Mouse (Mus musculus) intestine, postnatal 0 days (tissue): Measurements from ENCODE around the gene Tom1l2. TPM values are rescaled to one million over a fixed set of nuclear protein-coding genes. Genes with fewer than 3 reads are reported as not detected.
A peak's percentile ranks its signal among the peaks of the same experiment; 100 is the strongest.

ENCODE experiments used
- ATAC-seq: fragments of 200-750 bp; cut with Nextera tagmentation; 2 replicates; pipeline ENCODE4 v1.8.0; 2017; ENCODE audit warnings: mild to moderate bottlenecking, moderate TSS enrichment, moderate library complexity
- H3K27ac ChIP-seq: fragments of 300-500 bp; sonication (generic); 2 replicates; pipeline ENCODE4 v1.5.1; 2014; ENCODE audit warnings: mild to moderate bottlenecking, low read depth, low read length, moderate library complexity
- H3K27me3 ChIP-seq: fragments of 300-500 bp; sonication (generic); replicated peaks from 2 replicates; pipeline ENCODE4 v1.6.1; 2014; ENCODE audit warnings: low read length, mixed read lengths; ENCODE audit not compliant: control insufficient read depth, insufficient read depth
- H3K36me3 ChIP-seq: fragments of 300-500 bp; sonication (generic); 2 replicates; pipeline ENCODE4 v1.6.1; 2014; ENCODE audit warnings: mild to moderate bottlenecking, moderate library complexity; ENCODE audit not compliant: control insufficient read depth, insufficient read depth
- H3K4me1 ChIP-seq: fragments of 300-500 bp; sonication (generic); replicated peaks from 2 replicates; pipeline ENCODE4 v1.6.1; 2014; ENCODE audit warnings: antibody characterized with exemption, low read length, mixed read lengths; ENCODE audit not compliant: control insufficient read depth, insufficient read depth
- H3K4me2 ChIP-seq: fragments of 300-500 bp; sonication (generic); replicated peaks from 2 replicates; pipeline ENCODE4 v1.6.1; 2014; ENCODE audit warnings: low read depth, mild to moderate bottlenecking, moderate library complexity
- H3K4me3 ChIP-seq: fragments of 300-500 bp; sonication (generic); 2 replicates; pipeline ENCODE4 v1.5.1; 2014; ENCODE audit warnings: low read depth, low read length
- H3K9ac ChIP-seq: fragments of 300-500 bp; sonication (generic); 2 replicates; pipeline ENCODE4 v1.6.1; 2014; ENCODE audit warnings: mild to moderate bottlenecking, low read depth, low read length
- H3K9me3 ChIP-seq: fragments of 300-500 bp; sonication (generic); 2 replicates; pipeline ENCODE4 v1.6.1; 2016; ENCODE audit warnings: mixed run types; ENCODE audit not compliant: control insufficient read depth
- CTCF ChIP-seq: sonication (generic); IDR thresholded peaks from 2 replicates; pipeline ENCODE4 v1.5.1; 2016; ENCODE audit warnings: low read depth, mild to moderate bottlenecking, control low read depth, antibody characterized with exemption, moderate library complexity
- WGBS: fragments of 180-500 bp; shearing (Covaris S2); extraction: QIAGEN DNeasy Blood & Tissue Kit; methylation state at CpG from one replicate; pipeline ENCODE4 v1.1.7; 2014; 5-methylcytosine and 5-hydroxymethylcytosine counted together
- polyA plus RNA-seq: library from polyadenylated mRNA; unstranded; fragments of >200 nt; fragmentation: Nextera tagmentation; extraction: Ambion mirVana; gene quantifications from 2 replicates; pipeline ENCODE4 v1.2.1, GENCODE M21; 2015

Tom1l2 gene
- polyA plus RNA-seq, 1 experiment from 2014 or later: 29.6 TPM

DNA sequence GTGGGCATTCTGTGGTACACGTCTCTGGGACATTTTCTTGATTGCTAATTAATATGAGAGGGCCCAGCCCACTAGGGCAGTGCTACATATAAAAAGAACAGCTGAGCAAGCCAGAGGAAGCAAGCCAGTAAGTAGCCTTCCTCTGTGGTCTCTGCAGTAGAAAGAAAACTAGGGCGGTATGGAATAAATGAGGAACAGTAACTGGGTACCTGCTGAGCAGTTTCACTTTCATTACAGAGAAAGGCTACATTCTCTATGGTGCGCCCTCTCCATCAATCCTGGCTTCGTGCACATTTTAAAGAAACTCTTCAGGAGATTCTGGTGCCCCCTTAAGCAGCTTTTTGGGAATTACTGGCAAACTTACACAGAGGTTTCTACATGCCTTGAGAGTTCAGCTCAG is 47.1 kb downstream of the Tom1l2 start:
- H3K4me1 ChIP-seq: peaks cover 27% of the 10 kb centered on the region
- no peak for ATAC-seq
- no peak overlapping the region for H3K9ac ChIP-seq
- H3K4me2 ChIP-seq: no peak overlapping the region; the same call in 1 of the 2 replicates
- no peaks in the 10 kb centered on the region for H3K9me3 ChIP-seq
- 56% methylated on average over 4 of the region's 4 CpGs for WGBS
- no peak overlapping the region for H3K27ac ChIP-seq
- no peaks in the 10 kb centered on the region for H3K36me3 ChIP-seq
- no peak for TF ChIP-seq CTCF
- H3K4me3 ChIP-seq: no peak overlapping the region
- no peaks in the 10 kb centered on the region for H3K27me3 ChIP-seq

DNA sequence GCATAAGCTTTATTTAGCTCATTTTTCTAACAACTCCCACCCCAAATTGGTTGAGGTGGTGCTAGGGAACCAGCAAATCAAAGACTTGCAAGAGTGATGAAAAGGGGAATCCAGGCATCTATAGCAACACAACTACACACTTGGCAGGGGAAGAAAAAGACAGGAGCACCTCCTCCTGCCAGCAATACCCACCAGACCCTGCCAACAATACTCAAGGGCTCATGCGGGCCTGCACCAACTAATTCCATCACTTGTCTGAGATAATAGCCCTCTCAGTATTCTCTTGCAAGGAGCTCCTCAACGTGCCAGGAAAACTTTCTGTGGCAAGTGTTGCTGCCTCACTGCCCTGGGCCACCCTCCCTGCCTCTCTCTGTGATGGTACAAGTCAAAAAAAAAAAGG is 49.2 kb downstream of the Tom1l2 start:
- Histone ChIP-seq H3K9ac (no peak overlapping the region), H3K36me3 (no peaks in the 10 kb centered on the region), H3K4me3 (no peak overlapping the region), H3K27me3 (no peaks in the 10 kb centered on the region), H3K27ac (no peak overlapping the region), H3K4me1 (peaks cover 21% of the 10 kb centered on the region), H3K9me3 (no peaks in the 10 kb centered on the region), H3K4me2 (no peak overlapping the region)
- no peak for ATAC-seq
- 77% methylated on average over 2 of the region's 2 CpGs for WGBS
- no peak for TF ChIP-seq CTCF

DNA sequence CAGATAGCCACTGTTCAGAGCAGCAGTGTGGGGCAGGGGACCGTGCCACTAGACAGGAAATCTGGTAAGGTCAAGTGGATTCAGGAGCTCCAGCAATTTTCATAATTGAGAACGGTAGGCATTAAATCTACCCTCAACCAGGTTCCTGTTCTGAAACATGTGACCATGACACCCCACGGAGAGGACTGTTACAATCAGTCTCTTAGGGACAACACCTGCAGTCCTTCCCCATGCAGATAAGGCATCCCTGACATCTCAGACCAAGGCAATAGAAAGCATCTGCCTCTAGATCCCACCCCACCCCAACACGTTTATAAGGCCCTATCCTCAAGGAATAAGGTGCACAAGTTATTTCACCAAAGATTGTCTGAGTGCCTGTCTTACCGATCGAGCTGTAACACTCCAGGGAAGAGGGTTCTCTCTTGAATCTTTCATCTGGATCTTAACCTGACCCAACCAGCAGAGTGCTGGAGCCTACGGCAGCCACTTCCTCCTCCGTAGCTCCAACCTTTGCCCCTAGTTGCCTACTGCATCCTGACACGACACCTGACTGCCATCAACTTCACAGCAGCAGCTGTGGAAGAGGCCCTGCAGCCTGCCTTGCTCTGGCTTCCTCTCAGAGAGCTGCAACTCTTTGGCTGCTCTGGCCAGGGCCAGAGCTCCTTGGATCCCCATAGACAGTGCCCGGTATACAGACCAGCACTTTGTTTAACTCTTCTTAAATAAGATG is 50.2 kb downstream of the Tom1l2 start:
- peak overlapping the region; percentile 48 for H3K4me2 ChIP-seq

DNA sequence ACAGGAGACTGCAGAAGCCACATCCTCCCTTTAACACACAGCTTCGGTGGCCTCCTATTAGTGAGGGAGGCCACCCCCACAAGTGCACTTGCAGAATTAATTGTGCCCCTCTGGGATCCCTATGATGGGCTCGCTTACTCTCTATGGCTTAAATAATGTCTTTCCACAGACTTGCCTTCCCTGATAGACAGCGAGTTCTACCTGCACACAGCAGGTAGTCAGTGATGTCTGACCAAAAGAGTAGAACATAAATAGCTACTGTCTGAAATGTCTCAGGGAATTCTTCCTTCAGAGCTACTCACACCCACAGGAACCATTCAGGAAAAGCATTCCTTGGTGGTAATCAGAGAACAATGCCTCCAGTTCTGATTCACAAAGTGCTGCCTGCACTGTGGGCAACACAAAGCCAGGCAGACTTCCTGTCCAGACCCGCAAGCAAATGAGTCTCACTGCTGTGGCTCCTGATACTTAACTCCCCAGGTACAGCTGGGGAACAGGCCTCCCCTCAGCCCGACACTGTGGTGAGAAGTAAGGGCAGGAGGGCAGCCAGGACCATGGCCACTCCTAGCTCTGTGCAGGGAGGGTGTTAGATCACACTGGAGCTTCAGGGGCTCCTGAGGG is 51.0 kb downstream of the Tom1l2 start:
- Histone ChIP-seq H3K9me3 (no peaks in the 10 kb centered on the region), H3K4me1 (peaks cover 14% of the 10 kb centered on the region), H3K27me3 (no peaks in the 10 kb centered on the region), H3K4me3 (no peak overlapping the region), H3K36me3 (no peaks in the 10 kb centered on the region), H3K4me2 (peak overlapping the region; percentile 48), H3K9ac (peak overlapping the region; percentile 34; the same call in 1 of the 2 replicates), H3K27ac (peak overlapping the region; percentile 94)
- ATAC-seq: no peak
- no peak for TF ChIP-seq CTCF
- WGBS: 59% methylated on average over 5 of the region's 5 CpGs

More for the DNA sequence above, 50.2 kb downstream of the Tom1l2 start:
- peak; percentile 92 for ATAC-seq
- WGBS: 35% methylated on average over 10 of the region's 10 CpGs
- no peak; the same call in 1 of the 2 replicates for TF ChIP-seq CTCF
- Histone ChIP-seq H3K9me3 (no peaks in the 10 kb centered on the region), H3K27ac (peak overlapping the region; percentile 94), H3K9ac (peak overlapping the region; percentile 34; the same call in 1 of the 2 replicates), H3K36me3 (no peaks in the 10 kb centered on the region), H3K4me3 (no peak overlapping the region), H3K4me1 (peaks cover 16% of the 10 kb centered on the region), H3K27me3 (no peaks in the 10 kb centered on the region)

DNA sequence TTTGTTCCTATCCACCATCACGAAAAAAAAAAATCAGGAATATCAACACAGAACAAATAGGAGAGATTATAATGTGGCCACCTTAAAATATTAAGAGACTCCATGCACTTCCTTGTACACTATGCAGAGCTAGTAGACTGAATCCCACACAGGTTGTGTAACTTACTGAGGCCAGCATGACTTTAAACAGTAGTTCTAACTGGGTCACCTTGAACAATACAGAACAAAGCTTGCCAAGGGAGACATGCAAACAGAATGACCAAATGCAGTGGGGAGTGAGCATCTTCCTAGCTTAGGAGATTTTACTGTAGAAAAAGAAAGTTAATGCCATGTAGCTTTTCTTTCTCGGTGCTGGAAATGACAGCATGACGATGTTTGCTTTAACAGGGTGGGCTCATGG is 52.4 kb downstream of the Tom1l2 start:
- Histone ChIP-seq H3K27ac (no peak overlapping the region), H3K4me2 (no peak overlapping the region), H3K9ac (no peak overlapping the region), H3K4me3 (no peak overlapping the region), H3K9me3 (no peaks in the 10 kb centered on the region), H3K4me1 (peaks cover 14% of the 10 kb centered on the region), H3K36me3 (no peaks in the 10 kb centered on the region), H3K27me3 (no peaks in the 10 kb centered on the region)
- WGBS: 74% methylated on average over 3 of the region's 3 CpGs
- TF ChIP-seq CTCF: no peak
- no peak for ATAC-seq

DNA sequence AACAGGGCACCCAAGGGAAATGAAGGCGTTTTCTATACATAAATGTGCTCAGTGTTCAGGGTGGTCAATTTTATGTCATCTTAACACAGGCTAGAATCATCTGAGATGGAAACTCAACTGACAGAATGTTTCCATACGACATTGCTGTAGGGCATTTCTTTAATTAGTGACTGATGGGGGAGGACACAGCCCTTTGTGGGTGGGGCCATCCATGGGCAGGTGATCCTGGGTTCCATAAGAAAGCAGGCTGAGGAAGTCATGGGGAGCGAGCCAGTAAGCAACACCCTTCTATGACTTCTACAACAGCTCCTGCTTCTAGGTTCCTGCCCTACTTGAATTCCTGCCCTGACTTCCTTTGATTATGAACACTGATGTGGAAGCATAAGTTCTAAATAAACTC is 54.9 kb downstream of the Tom1l2 start:
- no peaks in the 10 kb centered on the region for H3K9me3 ChIP-seq
- no peak overlapping the region for H3K4me3 ChIP-seq
- H3K9ac ChIP-seq: no peak overlapping the region
- H3K27ac ChIP-seq: no peak overlapping the region
- no peak overlapping the region for H3K4me2 ChIP-seq
- H3K4me1 ChIP-seq: peaks cover 9% of the 10 kb centered on the region
- H3K27me3 ChIP-seq: no peaks in the 10 kb centered on the region
- H3K36me3 ChIP-seq: no peaks in the 10 kb centered on the region
- WGBS: 73% methylated on average over 3 of the region's 3 CpGs
- ATAC-seq: no peak
- no peak for TF ChIP-seq CTCF
